Mouse (Mus musculus) C2C12 (cell line): ENCODE data around the gene Iqck.

Experiments
- CEBPB ChIP-seq: IDR thresholded peaks from one replicate; pipeline ENCODE4 v1.6.1; 2011; ENCODE audit warnings: low read depth, mild to moderate bottlenecking, control low read depth, moderate library complexity
- CTCF ChIP-seq: IDR thresholded peaks from one replicate; pipeline ENCODE4 v1.5.1; 2011; ENCODE audit not compliant: control insufficient read depth, insufficient read depth, insufficient read length
- FOSL1 ChIP-seq: IDR thresholded peaks from one replicate; pipeline ENCODE4 v1.8.0; 2011; ENCODE audit warnings: mild to moderate bottlenecking, low read length; ENCODE audit not compliant: poor library complexity, insufficient read depth, severe bottlenecking
- MAX ChIP-seq: IDR thresholded peaks from one replicate; pipeline ENCODE4 v1.6.1; 2011; ENCODE audit warnings: mild to moderate bottlenecking, control low read depth
- MYOD1 ChIP-seq: IDR thresholded peaks from one replicate; pipeline ENCODE4 v1.6.1; 2011; ENCODE audit warnings: low read depth; ENCODE audit not compliant: control insufficient read depth, insufficient read length
- MYOG ChIP-seq: IDR thresholded peaks from one replicate; pipeline ENCODE4 v1.6.1; 2011; ENCODE audit not compliant: control insufficient read depth, insufficient read length; ENCODE audit errors: extremely low read depth
- USF1 ChIP-seq: IDR thresholded peaks from one replicate; pipeline ENCODE4 v1.6.1; 2011; ENCODE audit warnings: low read depth, mild to moderate bottlenecking, control low read depth, moderate library complexity

DNA sequence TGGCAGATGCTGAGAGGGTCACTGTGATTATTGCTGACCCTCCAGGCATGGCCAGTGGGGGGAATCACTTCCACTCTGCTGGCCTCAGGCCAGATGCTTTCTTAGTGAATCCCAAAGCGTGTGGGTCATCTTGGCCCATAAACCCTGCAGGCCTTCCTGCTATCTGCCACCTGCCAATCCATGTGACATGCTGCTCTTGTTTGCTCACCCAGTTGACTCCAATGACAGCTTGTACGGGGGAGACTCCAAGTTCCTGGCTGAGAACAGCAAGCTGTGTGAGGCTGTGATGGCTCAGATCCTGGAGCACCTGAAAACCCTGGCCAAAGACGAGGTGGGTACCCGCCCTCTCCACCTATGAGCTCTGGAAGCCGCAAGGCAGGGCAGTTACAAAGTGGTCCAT, 17.7 kb upstream of the Iqck start:
- TF ChIP-seq CEBPB (no peak), MYOD1 (no peak), CTCF (no peak), MAX (no peak), USF1 (no peak), MYOG (no peak), FOSL1 (no peak)
